Comparison of ENCODE assay signal across 18 mouse cellular contexts in genomic region chr7:125605725-125606139, GRCm38 (mm10). TPM values are rescaled to one million over a fixed set of nuclear protein-coding genes. Genes with fewer than 3 reads are reported as not detected.
DNase-seq lines count a peak whose midpoint lies in the region; ATAC-seq and TF ChIP-seq lines count a peak whose summit lies in the region.
"Had no signal": no experiment of that assay in that cellular context is flagged by ENCODE, and none has a peak within 500 bp of the region (broad histone marks: within the 10 kb centered on the region; RNA-seq: fewer than 3 reads in every experiment).

No protein-coding gene starts in this region.

- H3K9ac ChIP-seq in liver, postnatal 0 days (replicated peaks) = no peak overlapping the region
- no peak overlapping the region for H3K9ac ChIP-seq in liver, embryonic 11.5 days (ENCODE audit: low read depth, low read length)
- H3K9ac ChIP-seq in lung, embryonic 15.5 days = no peak overlapping the region
- H3K9ac ChIP-seq: heart, embryonic 15.5 days; limb, embryonic 15.5 days; midbrain, embryonic 12.5 days; neural tube, embryonic 12.5 days had no signal

- DNase-seq in liver, postnatal 0 days = peak; percentile 46
- no peak for DNase-seq in liver, embryonic 11.5 days (ENCODE audit: low spot score)
- DNase-seq in spleen, postnatal 14 days (ENCODE audit: low spot score in 2 of 2) = peak; percentile 63 to 69
- peak; percentile 95 for DNase-seq in thymus, postnatal 4 days
- DNase-seq in gastrocnemius, adult 2 months = no peak
- no peak for DNase-seq in layer of hippocampus, adult 9-10 months (ENCODE audit: low spot score)
- no peak for DNase-seq in kidney, adult 8-10 months
- DNase-seq: cerebellum, adult 18-20 months; gastrocnemius, postnatal 10 days; kidney, postnatal 14 days; retina, postnatal 1 day had no signal

- H3K9me3 ChIP-seq in liver, postnatal 0 days (ENCODE audit: low read length) = no peaks in the 10 kb centered on the region
- no peaks in the 10 kb centered on the region for H3K9me3 ChIP-seq in liver, embryonic 11.5 days (ENCODE audit: control insufficient read depth, low read length)
- no peaks in the 10 kb centered on the region for H3K9me3 ChIP-seq in lung, embryonic 15.5 days
- H3K9me3 ChIP-seq: heart, embryonic 15.5 days; limb, embryonic 15.5 days; midbrain, embryonic 12.5 days; neural tube, embryonic 12.5 days had no signal

- no peak overlapping the region for H3K4me2 ChIP-seq in liver, postnatal 0 days (ENCODE audit: low read depth, low read length)
- no peak overlapping the region for H3K4me2 ChIP-seq in liver, embryonic 11.5 days
- no peak overlapping the region for H3K4me2 ChIP-seq in lung, embryonic 15.5 days
- H3K4me2 ChIP-seq: heart, embryonic 15.5 days; limb, embryonic 15.5 days; midbrain, embryonic 12.5 days; neural tube, embryonic 12.5 days had no signal

- WGBS in liver, postnatal 0 days (ENCODE audit: insufficient replicate concordance) = 46% methylated on average over 4 of the region's 4 CpGs
- WGBS in liver, embryonic 11.5 days = 48% methylated on average over 4 of the region's 4 CpGs
- WGBS in lung, embryonic 15.5 days = 32% methylated on average over 4 of the region's 4 CpGs

- no peak for TF ChIP-seq CTCF in liver, postnatal 0 days (IDR thresholded peaks at IDR 0.05; ENCODE audit: low read depth)
- no peak for TF ChIP-seq CTCF in gastrocnemius, adult 2 months (IDR thresholded peaks at IDR 0.05)

- H3K36me3 ChIP-seq in liver, postnatal 0 days (replicated peaks; ENCODE audit: insufficient read depth, low read length) = no peaks in the 10 kb centered on the region
- no peaks in the 10 kb centered on the region for H3K36me3 ChIP-seq in liver, embryonic 11.5 days (ENCODE audit: control insufficient read depth, insufficient read depth, low read length)
- H3K36me3 ChIP-seq in lung, embryonic 15.5 days = no peaks in the 10 kb centered on the region
- H3K36me3 ChIP-seq: forebrain, embryonic 10.5 days; heart, embryonic 15.5 days; limb, embryonic 15.5 days; midbrain, embryonic 12.5 days; neural tube, embryonic 12.5 days had no signal

- TF ChIP-seq EP300 in liver, postnatal 0 days (IDR thresholded peaks at IDR 0.05; ENCODE audit: low read depth) = no peak

- peaks cover 19% of the 10 kb centered on the region for H3K4me1 ChIP-seq in liver, postnatal 0 days (ENCODE audit: insufficient read depth)
- H3K4me1 ChIP-seq in liver, embryonic 11.5 days (replicated peaks; ENCODE audit: control insufficient read depth, insufficient read depth, low read length) = 0 out of 2 replicates have a peak, but pooled peaks cover 4% of the 10 kb centered on the region
- peaks cover 11% of the 10 kb centered on the region for H3K4me1 ChIP-seq in lung, embryonic 15.5 days
- H3K4me1 ChIP-seq: limb, embryonic 15.5 days; midbrain, embryonic 12.5 days; neural tube, embryonic 12.5 days had no signal

- H3K27me3 ChIP-seq in liver, postnatal 0 days (ENCODE audit: insufficient read depth, low read length) = peaks cover 4% of the 10 kb centered on the region; the same call in 1 of the 2 replicates
- H3K27me3 ChIP-seq in liver, embryonic 11.5 days (replicated peaks; ENCODE audit: control insufficient read depth, insufficient read depth, low read length) = no peaks in the 10 kb centered on the region
- no peaks in the 10 kb centered on the region for H3K27me3 ChIP-seq in lung, embryonic 15.5 days
- H3K27me3 ChIP-seq: heart, embryonic 15.5 days; limb, embryonic 15.5 days; neural tube, embryonic 12.5 days had no signal

- H3K27ac ChIP-seq in liver, postnatal 0 days (ENCODE audit: low read depth) = no peak overlapping the region
- H3K27ac ChIP-seq in liver, embryonic 11.5 days (ENCODE audit: low read depth, low read length) = no peak overlapping the region
- peak overlapping the region; percentile 24; the same call in 1 of the 2 replicates for H3K27ac ChIP-seq in lung, embryonic 15.5 days
- H3K27ac ChIP-seq in gastrocnemius, adult 2 months = no peak overlapping the region
- H3K27ac ChIP-seq: forebrain, embryonic 10.5 days; heart, embryonic 15.5 days; limb, embryonic 15.5 days; midbrain, embryonic 12.5 days; neural tube, embryonic 12.5 days had no signal

- intact Hi-C loops in gastrocnemius, adult 2 months (cut with DNase I) = no loop called here

- 0 out of 2 replicates have a peak, but pooled peaks have one; percentile 12 for ATAC-seq in liver, postnatal 0 days
- no peak for ATAC-seq in liver, embryonic 11.5 days (replicated peaks; ENCODE audit: low FRiP score)
- ATAC-seq in lung, embryonic 15.5 days (ENCODE audit: borderline replicate concordance, extremely low read depth, low FRiP score, low TSS enrichment) = 0 out of 2 replicates have a peak, but pooled peaks have one; percentile 1
- ATAC-seq: hindbrain, embryonic 16.5 days had no signal

- no peak overlapping the region for H3K4me3 ChIP-seq in liver, postnatal 0 days (ENCODE audit: low read depth, low read length)
- H3K4me3 ChIP-seq in liver, embryonic 11.5 days (ENCODE audit: low read depth, low read length) = no peak overlapping the region
- no peak overlapping the region for H3K4me3 ChIP-seq in lung, embryonic 15.5 days
- H3K4me3 ChIP-seq in gastrocnemius, adult 2 months = no peak overlapping the region
- H3K4me3 ChIP-seq: forebrain, embryonic 10.5 days; heart, embryonic 15.5 days; limb, embryonic 15.5 days; midbrain, embryonic 12.5 days; neural tube, embryonic 12.5 days had no signal

RNA-seq across cellular contexts. Expression of gene Il21r, which starts 2.5 kb away (rescaled TPM):
- 0.70 TPM in 2 replicates for polyA plus RNA-seq in liver, postnatal 0 days (2015; fragmentation: Nextera tagmentation; extraction: Ambion mirVana)
- 0.81 and 1.1 TPM in 2 replicates for polyA plus RNA-seq in liver, embryonic 11.5 days (2014; fragmentation: Nextera tagmentation; extraction: Ambion mirVana)
- 0.30 and 0.74 TPM in 2 replicates for polyA plus RNA-seq in lung, embryonic 15.5 days (2015; fragmentation: Nextera tagmentation; extraction: Ambion mirVana)
- total RNA-seq in gastrocnemius, adult 2 months (2021) = not detected

RNA-seq across cellular contexts. Expression of gene Il4ra, which starts 53.8 kb away (rescaled TPM):
- 8.7 and 9.5 TPM in 2 replicates for polyA plus RNA-seq in liver, postnatal 0 days (2015; fragmentation: Nextera tagmentation; extraction: Ambion mirVana)
- polyA plus RNA-seq in liver, embryonic 11.5 days (2014; fragmentation: Nextera tagmentation; extraction: Ambion mirVana) = 4.4 and 5.3 TPM in 2 replicates
- 15.3 and 16.5 TPM in 2 replicates for polyA plus RNA-seq in lung, embryonic 15.5 days (2015; fragmentation: Nextera tagmentation; extraction: Ambion mirVana)
- total RNA-seq in gastrocnemius, adult 2 months (2021) = 1 to 10 TPM; 5.1 to 6.5 TPM

Comparison
In these comparisons a context has a peak if more than half of its experiments do, and no peak if none do; other contexts are left out.
1. DNase-seq: peak in liver, postnatal 0 days (single experiment), spleen, postnatal 14 days (2 of 2) and thymus, postnatal 4 days (single experiment); none in liver, embryonic 11.5 days (single experiment), gastrocnemius, adult 2 months (single experiment), layer of hippocampus, adult 9-10 months (single experiment) and kidney, adult 8-10 months (0 of 2).